Mouse (Mus musculus): ENCODE results near the gene Med13l.

GRCm38 (mm10) chr5:118558841-118559240, 1.6 kb upstream of the Med13l start:
- no peak for TF ChIP-seq CTCF (IDR thresholded peaks at IDR 0.05; ENCODE audit: insufficient read depth, low read length)
- TF ChIP-seq POLR2A (IDR thresholded peaks at IDR 0.05; ENCODE audit: borderline replicate concordance, extremely low read depth, low read depth, low read length) = no peak
